Mouse (Mus musculus) liver, adult 2 months (tissue): ENCODE results near the gene Apobec2. TPM values are rescaled to one million over a fixed set of nuclear protein-coding genes. Genes with fewer than 3 reads are reported as not detected.

Experiments
- DNase-seq: peaks from one replicate; pipeline ENCODE4 v3.0.0-alpha.2; 2011; ENCODE audit warnings: low read depth, low spot score; ENCODE audit errors: extremely low read depth
- H3K27ac ChIP-seq: fragments of 200-500 bp; replicated peaks from 2 replicates; pipeline ENCODE4 v1.5.1; 2012; ENCODE audit warnings: low read depth, mild to moderate bottlenecking, control low read depth, inconsistent platforms, low read length; ENCODE audit not compliant: insufficient read depth
- H3K27me3 ChIP-seq: fragments of 200-500 bp; 2 replicates; pipeline ENCODE4 v1.6.1; 2012; ENCODE audit warnings: mild to moderate bottlenecking, moderate library complexity, low read length, inconsistent platforms; ENCODE audit not compliant: control insufficient read depth, insufficient read depth
- H3K36me3 ChIP-seq: fragments of 200-500 bp; 2 replicates; pipeline ENCODE4 v1.6.1; 2012; ENCODE audit warnings: low read length, inconsistent platforms; ENCODE audit not compliant: control insufficient read depth, insufficient read depth
- H3K4me1 ChIP-seq: fragments of 200-500 bp; 2 replicates; pipeline ENCODE4 v1.6.1; 2011; ENCODE audit warnings: low read length; ENCODE audit not compliant: control insufficient read depth, insufficient read depth
- H3K4me3 ChIP-seq: fragments of 200-500 bp; 2 replicates; pipeline ENCODE4 v1.5.1; 2011; ENCODE audit warnings: low read depth, mild to moderate bottlenecking, control low read depth, low read length, moderate library complexity; ENCODE audit not compliant: insufficient read depth
- H3K79me2 ChIP-seq: fragments of 200-500 bp; 2 replicates; pipeline ENCODE4 v1.6.1; 2012; ENCODE audit warnings: inconsistent platforms, mild to moderate bottlenecking, low read length, moderate library complexity; ENCODE audit not compliant: control insufficient read depth, insufficient read depth
- H3K9ac ChIP-seq: fragments of 200-500 bp; 2 replicates; pipeline ENCODE4 v1.6.1; 2012; ENCODE audit warnings: low read depth, mild to moderate bottlenecking, control low read depth, inconsistent platforms, low read length
- CTCF ChIP-seq: fragments of 200-500 bp; IDR thresholded peaks from 2 replicates; pipeline ENCODE4 v1.5.1; 2011; ENCODE audit warnings: low read depth, low read length, control low read depth
- POLR2A ChIP-seq: fragments of 200-500 bp; IDR thresholded peaks from 2 replicates; pipeline ENCODE4 v1.6.1; 2011; ENCODE audit warnings: low read length, control low read depth; ENCODE audit not compliant: insufficient read depth; ENCODE audit errors: extremely low read depth
- WGBS: fragments of 180-500 bp; shearing (Covaris S2); methylation state at CpG from one replicate; pipeline ENCODE4 v1.1.7; 2018; 5-methylcytosine and 5-hydroxymethylcytosine counted together
- polyA plus RNA-seq: library from polyadenylated mRNA; depleted of rRNA; stranded (reverse); fragments of >200 nt; gene quantifications from 2 replicates; pipeline ENCODE4 v1.2.3, GENCODE M21; 2012
- total RNA-seq: library from RNA; depleted of rRNA; stranded (reverse); fragments of >200 nt; gene quantifications from 2 replicates; pipeline ENCODE4 v1.2.3, GENCODE M21; 2014

The Apobec2 gene
- total and polyA plus RNA-seq, 2 experiments, result 0.28 TPM; not detected in 1

DNA sequence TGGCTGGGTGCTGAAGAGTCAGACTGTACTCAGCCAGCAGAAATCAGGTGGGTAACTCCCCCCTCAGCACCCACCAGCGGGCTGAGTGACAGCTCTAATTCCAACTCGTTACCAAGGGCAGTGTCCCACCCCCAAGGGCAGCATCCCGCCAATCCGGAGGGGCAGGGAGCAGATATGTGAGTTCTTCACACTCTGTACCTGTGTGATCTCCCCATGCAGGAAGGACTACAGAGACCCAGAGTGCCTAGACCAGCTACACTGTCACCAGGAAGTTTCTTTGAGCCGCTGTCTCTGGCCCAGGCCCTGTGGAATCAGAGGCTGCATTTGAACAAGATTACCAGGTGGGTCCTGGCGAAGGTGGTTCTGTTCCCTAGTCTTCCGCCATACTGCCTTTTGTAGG, 21.5 kb upstream of the Apobec2 start:
- Histone ChIP-seq H3K4me1 (no peaks in the 10 kb centered on the region), H3K4me3 (no peak overlapping the region), H3K27ac (no peak overlapping the region), H3K27me3 (no peaks in the 10 kb centered on the region), H3K9ac (no peak overlapping the region), H3K36me3 (no peaks in the 10 kb centered on the region), H3K79me2 (no peaks in the 10 kb centered on the region)
- no peak for DNase-seq
- TF ChIP-seq POLR2A (no peak), CTCF (no peak)
- WGBS, result 62% methylated on average over 7 of the region's 7 CpGs

DNA sequence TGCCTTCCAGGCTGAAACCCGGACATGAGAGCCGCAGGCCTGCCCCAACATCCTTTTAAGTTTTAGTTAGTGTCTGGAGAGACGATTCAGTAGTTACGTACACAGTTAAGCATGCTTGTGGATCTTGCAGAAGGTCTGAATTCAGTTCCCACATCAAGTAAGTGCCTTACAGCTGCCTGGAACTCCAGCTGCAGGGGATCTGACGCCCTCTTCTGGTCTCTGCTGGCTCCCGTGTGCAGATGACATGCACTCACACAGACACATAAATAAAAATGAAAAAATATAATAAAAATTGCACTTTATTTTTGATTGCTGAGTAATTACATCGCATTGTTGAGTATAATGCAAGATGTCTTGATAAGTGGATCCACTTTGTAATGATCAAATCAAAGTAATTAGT, 20.8 kb upstream of the Apobec2 start:
- no peaks in the 10 kb centered on the region for H3K4me1 ChIP-seq
- H3K79me2 ChIP-seq, result no peaks in the 10 kb centered on the region
- no peak overlapping the region for H3K9ac ChIP-seq
- H3K36me3 ChIP-seq, result no peaks in the 10 kb centered on the region
- 85% methylated on average over 7 of the region's 7 CpGs for whole genome bisulfite sequencing
- no peak for DNase-seq
- no peak overlapping the region for H3K4me3 ChIP-seq
- no peaks in the 10 kb centered on the region for H3K27me3 ChIP-seq
- TF ChIP-seq POLR2A, result no peak
- TF ChIP-seq CTCF, result peak; percentile 28; the same call in 1 of the 2 replicates
- H3K27ac ChIP-seq, result no peak overlapping the region

DNA sequence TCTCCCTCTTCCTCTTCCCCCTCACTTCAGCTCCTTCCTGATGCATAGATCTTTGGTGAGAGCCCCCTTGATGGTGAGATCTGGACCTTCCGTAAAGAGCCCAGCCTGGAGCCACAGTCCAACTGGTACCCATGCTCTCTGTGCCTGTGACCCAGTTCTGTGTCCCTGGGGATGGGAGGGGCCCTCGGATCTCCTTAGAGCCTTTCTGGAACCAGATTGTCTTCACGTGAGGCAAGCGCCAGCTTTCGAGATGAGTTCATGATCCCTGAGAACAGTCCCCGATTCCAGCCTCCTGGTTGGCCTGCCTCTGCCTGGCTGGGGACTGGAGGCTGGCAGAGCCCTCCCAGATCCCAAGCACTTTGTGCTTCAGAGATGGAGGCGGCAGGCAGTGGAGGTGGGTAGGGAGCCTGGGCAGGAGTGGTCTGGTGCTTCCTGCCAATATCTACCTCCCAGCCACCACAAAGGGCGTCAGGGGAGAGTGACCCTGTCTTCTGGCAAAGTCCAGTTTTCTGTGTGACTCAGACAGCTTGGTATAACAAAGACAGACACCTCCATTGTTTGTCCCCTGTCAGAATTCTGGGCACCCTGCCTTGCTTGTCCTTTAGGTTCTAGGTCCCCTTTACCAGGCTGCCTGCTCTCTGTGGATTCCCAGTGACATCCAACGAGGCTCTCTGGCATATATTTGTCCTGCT, 19.2 kb upstream of the Apobec2 start:
- no peaks in the 10 kb centered on the region for H3K79me2 ChIP-seq
- H3K4me1 ChIP-seq, result no peaks in the 10 kb centered on the region
- WGBS, result 69% methylated on average over 9 of the region's 9 CpGs
- no peak overlapping the region for H3K9ac ChIP-seq
- no peaks in the 10 kb centered on the region for H3K36me3 ChIP-seq
- H3K27ac ChIP-seq, result no peak overlapping the region
- no peaks in the 10 kb centered on the region for H3K27me3 ChIP-seq
- no peak overlapping the region for H3K4me3 ChIP-seq
- DNase-seq, result no peak
- no peak for TF ChIP-seq CTCF
- TF ChIP-seq POLR2A, result no peak

DNA sequence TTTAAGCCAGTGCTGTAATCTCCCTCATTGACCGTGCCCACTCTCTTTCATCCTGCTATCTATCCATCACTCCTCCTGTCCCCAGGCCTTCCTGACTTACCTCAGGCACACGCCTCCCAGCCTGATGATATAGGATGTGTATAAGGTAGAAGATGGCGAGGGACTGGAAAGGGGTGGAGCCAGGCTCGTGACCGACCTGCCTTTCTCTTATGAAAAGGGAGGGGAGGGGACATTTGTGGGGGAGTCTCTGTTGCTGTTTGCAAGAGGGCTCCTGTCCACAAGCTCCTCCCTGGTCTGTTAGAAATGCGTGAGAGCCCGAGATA, 18.6 kb upstream of the Apobec2 start, which contains the start of gene Tspo2:
Gene Tspo2 (minus strand): TSS at position 170 of the 323 bp plus-strand sequence.
- no peak for DNase-seq
- Histone ChIP-seq H3K79me2 (no peaks in the 10 kb centered on the region), H3K27me3 (no peaks in the 10 kb centered on the region), H3K4me1 (no peaks in the 10 kb centered on the region), H3K4me3 (no peak within 1 kb of the TSS), H3K9ac (no peak within 1 kb of the TSS), H3K36me3 (no peaks in the 10 kb centered on the region), H3K27ac (no peak within 1 kb of the TSS)
- TF ChIP-seq CTCF (no peak), POLR2A (no peak)
- 73% methylated on average over 7 of the region's 7 CpGs for WGBS

DNA sequence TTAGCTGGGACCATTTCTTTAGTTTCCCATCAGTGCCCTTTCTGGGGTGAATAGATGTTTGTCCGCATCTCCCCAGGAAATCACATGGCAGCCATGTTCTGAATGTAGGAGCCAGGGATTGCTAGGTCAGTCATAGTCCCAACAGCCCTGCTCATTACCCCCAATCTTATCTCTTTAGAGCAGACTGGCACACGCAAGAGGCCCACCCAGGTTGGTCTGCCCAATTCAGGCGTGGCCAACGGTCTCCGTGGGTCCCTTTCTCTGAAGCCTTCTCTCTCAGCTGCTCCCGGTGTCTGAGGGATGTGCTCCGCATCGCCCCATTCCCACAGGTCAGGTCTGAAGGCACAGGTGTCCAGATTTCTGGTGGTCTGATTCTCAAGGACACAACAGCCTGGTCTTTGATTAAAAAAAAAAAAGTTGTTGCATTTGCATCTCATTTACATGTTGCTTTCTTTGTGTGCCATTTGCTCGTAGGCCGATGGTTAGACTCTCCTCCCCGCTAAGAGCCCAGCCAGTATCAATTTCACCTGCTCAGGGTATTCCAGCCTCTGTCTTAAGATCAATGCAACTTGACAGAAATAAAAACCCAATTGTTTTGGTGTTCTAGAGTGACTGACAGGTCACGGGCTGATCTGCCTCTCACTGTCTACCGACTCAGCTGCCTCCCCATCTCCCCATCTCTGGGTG, 18.1 kb upstream of the Apobec2 start:
- H3K27ac ChIP-seq, result no peak overlapping the region
- no peak overlapping the region for H3K9ac ChIP-seq
- H3K79me2 ChIP-seq, result no peaks in the 10 kb centered on the region
- no peaks in the 10 kb centered on the region for H3K27me3 ChIP-seq
- TF ChIP-seq POLR2A (no peak), CTCF (no peak)
- no peak overlapping the region for H3K4me3 ChIP-seq
- DNase-seq, result no peak
- H3K4me1 ChIP-seq, result no peaks in the 10 kb centered on the region
- 86% methylated on average over 13 of the region's 13 CpGs for WGBS
- no peaks in the 10 kb centered on the region for H3K36me3 ChIP-seq

DNA sequence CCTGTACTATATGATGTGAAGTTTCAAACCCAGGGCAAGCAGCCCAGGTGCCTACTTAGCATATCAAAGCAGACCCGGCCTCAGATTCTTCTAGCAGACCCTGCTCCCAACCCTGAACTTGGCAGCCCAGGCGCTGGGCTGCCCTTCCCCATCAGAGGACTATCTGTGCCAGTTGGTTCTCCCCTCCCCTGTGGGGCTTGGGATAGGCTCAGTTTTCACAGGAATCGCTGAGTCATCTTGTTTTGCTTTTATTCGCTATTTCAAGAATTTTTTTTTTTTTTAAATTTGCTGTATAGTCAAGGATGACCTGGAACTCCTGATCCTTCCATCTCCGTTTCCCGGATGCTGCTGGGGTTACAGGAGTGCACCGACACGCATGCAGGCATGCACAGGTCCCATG, 14.9 kb upstream of the Apobec2 start:
- Histone ChIP-seq H3K9ac (no peak overlapping the region), H3K36me3 (no peaks in the 10 kb centered on the region), H3K4me1 (peaks cover 2% of the 10 kb centered on the region; the same call in 1 of the 2 replicates), H3K27ac (no peak overlapping the region), H3K79me2 (no peaks in the 10 kb centered on the region), H3K27me3 (no peaks in the 10 kb centered on the region), H3K4me3 (no peak overlapping the region)
- DNase-seq, result no peak
- no peak for TF ChIP-seq CTCF
- no peak for TF ChIP-seq POLR2A
- WGBS, result 68% methylated on average over 8 of the region's 8 CpGs
